Mouse (Mus musculus) cerebellum, postnatal 4 days (tissue): Measurements from ENCODE around the gene Grin2b.
"Not testable (repeated sequence)": the region's sequence is repeated elsewhere in the genome, so short reads cannot be mapped to it uniquely, and the experiment has no call there.

ENCODE experiments used
- DNase-seq, 2 experiments: peaks; one replicate each; pipeline ENCODE4 v3.0.0; 2022; ENCODE audit warnings: low spot score in 2 of 2, mixed read lengths in 1 of 2

Gene Grin2b

DNA sequence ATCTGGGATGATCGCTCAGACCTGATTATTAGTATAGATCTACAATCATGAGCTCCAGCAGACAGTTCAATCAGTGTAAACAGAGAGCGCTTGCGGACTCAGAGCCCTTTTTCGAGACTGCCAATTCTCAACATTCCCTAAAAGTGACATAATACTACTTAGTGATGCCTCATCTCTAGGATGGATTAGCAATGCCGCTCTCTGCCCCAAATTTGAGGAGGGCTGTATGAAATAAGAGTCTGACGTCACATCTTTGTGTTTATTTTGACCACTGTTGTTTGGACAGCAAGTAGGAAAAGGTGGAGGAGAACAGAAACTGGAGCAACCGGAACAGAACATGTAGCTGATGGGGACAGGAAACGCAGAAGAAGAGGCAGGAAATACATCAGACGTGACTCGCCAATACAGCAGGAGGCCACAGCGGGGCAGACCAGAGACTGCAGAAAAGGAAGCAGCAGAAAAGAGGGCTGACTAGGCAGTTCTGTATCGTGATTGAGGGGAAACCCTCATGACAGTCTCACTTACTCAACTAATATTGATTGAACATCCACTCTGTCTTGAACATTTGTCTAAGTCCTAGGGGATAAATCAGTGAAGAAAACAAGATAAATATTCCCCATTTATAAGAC, 472.5 kb downstream of the Grin2b start:
- DNase-seq = no peak

DNA sequence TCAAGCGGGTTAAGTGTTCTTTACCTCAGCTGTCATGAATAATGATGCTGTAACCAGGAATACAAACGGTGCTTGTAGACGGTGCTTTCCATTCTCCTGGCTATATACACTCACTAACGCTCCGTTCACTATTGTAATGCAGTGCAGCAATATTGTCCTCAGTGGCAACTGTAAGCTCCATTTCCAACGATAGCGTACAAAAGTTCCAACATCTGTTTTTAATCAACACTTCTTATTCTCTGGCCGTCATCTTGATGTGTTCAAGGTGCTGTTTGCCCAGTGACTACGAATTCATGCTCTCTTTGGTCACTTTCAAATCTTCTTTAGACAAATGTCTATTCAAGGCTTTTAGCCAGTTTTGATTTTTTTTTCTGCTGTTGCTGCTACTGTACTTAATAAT, 480.8 kb downstream of the Grin2b start:
- DNase-seq = no peak

DNA sequence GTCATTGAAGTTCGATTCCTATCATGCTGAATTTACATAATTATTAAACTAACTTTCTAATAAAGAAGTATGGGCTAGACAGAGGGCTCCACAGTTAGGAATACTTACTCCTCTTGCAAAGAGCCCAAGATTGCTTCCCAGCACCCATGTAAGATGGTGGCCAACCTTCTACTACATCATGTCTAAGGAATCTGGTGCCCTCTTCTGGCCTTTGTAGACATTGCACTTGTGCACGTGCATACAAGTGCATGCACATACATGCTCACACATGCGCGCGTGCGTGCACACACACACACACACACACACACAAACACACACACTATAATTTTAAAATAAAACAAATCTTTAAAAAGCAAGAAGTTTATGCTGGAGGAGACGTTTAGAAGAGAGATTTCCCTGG, 481.8 kb downstream of the Grin2b start:
- DNase-seq = no peak

DNA sequence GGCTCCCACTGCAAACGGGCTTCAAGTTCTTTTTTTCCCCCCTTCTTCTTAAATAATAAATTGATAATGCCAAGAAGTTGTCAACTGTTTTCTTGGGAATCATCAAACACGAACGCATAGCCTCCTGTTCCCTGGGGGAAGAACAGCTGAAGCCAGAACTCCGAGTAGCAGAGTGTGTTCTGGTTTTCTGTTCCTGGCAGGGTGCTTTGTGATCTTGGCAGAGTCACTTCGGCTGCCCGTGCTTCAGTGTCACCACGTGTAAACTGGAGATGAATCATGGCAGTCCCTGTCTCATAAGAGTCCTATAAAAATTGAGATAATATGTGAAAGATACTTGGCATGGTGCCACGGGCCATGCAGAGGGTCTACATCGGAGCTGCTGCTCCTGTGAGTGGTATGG, 485.4 kb downstream of the Grin2b start:
- no peak for DNase-seq

DNA sequence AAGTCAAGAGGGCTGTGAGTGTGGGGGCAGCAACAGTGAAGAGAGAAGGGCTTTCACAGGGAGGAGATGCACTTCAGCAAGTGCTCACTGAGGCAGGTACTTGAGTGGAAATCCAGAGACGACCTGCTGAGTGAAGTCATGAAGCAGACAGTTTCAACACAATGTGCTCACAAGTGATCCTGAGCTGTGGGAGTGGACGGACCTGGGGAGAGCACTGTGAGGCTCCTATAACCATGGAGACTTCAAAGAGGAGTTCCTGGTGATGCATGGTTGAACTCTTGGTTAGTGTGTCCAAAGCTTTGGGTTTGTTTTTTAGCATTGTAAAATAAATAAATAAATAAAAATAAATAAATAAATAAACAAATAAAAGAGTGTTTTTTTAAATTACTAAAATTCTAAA, 489.1 kb downstream of the Grin2b start:
- no peak for DNase-seq

DNA sequence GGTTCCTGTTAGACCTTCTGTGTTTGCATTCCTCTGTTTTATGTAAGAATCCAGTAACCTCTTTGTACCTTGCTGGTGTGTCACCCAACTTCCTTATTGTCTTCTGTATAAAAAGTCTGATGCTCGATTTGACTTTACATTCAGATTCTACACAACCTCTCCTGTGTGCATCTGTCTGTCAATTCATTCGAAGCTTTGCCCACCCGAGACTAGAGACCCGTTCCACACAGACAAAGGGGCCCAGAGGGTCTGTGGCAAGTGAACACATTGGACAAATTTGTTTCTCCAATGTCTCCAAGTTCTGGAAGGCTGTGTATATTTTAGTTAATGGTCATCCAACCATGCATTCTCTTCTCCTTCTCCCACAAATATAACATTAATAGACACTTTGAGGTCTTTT, 491.9 kb downstream of the Grin2b start:
- not testable (repeated sequence) for DNase-seq

DNA sequence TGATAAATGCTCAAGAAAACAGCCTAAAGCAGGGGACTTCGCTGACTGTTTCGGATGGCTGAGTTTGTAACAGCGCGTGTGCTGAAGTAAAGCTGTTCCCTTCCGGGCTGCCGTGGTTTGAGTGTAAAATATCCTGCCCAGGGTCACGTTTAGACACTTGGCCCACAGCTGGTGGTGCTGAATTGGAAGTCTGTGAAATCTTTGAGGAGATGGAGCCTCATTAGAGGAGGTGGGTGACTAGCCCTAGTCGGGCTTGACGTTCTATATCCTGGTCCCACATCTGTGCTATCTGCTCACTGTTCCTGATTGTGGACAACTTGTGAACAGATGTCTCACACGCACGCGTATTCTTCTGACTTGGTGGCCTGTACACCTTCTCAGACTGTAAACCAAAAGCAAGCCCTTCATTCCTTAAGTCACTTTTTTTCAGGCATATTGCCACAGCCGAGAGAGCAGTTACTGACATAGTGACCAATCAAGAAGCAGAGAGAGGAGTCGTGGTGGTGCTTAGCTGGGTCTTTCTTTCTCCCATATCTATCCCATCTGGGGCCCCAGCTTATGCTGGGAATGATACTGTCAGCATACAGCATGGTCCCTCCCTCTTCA, 493.1 kb downstream of the Grin2b start:
- no peak for DNase-seq

DNA sequence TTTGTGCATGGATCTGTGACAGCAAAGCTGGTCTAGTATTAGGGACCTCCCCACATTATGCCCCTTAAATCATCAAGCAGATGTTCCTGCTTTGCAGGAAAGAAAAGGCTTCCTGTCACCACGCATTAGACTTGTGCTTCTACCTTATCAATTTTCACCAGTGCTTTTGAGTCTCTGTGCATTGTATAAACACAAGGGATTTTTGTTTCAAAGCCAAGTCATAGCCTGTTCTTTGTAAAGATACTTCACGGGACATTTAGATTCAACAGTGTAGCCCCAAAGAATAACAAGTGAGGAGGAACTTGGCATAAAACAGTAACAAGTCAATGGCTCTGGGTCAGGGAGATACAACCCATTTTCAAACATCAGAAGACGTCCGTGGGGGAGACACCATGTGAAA, 498.9 kb downstream of the Grin2b start:
- no peak for DNase-seq

DNA sequence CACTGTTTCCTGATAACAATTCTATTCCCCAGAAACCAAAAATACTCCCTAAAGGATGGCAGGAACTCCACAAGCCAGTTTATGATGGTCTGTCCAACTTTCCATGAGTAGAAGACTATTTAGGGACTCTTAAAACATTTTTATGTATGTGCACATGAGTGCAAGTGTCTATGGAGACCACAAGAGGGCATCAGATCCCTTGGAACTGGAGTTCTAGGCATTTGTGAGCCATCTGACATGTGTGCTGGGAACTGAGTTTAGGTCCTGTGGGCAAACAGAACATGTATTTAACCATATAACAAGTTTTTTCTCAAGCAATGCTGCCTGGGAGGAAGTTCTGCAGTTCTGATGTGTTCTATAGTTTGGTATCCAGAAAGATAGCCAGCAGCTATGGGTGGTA, 501.3 kb downstream of the Grin2b start:
- no peak for DNase-seq
